Mouse (Mus musculus): ENCODE measurements around the gene Ndufv2.

DNA sequence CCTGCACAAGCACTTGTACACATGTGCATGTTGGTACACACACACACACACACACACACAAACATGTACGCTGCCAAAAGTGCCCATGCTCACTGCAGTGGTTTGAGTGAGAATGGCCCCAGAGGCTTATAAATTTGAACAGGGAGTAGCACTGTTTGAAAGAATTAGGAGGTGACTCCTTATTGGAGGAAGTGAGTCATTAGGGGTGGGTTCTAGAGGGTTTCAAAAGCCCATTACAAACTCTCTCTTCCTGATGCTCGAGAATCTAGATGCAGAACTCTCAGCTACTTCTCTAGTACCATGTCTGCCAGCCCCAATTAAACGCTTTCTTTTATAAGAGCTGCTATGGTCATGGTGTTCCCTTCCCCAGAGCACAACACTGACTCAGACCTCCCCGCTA, 52.6 kb downstream of the Ndufv2 start:
- TF ChIP-seq CTCF (IDR thresholded peaks at IDR 0.05; ENCODE audit: control insufficient read depth, insufficient read depth, insufficient read length), result no peak
- TF ChIP-seq MAX (IDR thresholded peaks at IDR 0.05), result no peak
- no peak for TF ChIP-seq MYOD1 (IDR thresholded peaks at IDR 0.05; ENCODE audit: control insufficient read depth, insufficient read length, low read depth)
- TF ChIP-seq CEBPB (IDR thresholded peaks at IDR 0.05; ENCODE audit: low read depth), result no peak
